Mouse (Mus musculus) lung, embryonic 16.5 days (tissue): Measurements from ENCODE around the gene Kctd19. TPM values are rescaled to one million over a fixed set of nuclear protein-coding genes. Genes with fewer than 3 reads are reported as not detected.

ENCODE experiments used
- ATAC-seq: fragments of 200-750 bp; cut with Nextera tagmentation; 2 replicates; pipeline ENCODE4 v1.8.0; 2017; ENCODE audit warnings: low read depth, mild to moderate bottlenecking, moderate library complexity
- H3K27ac ChIP-seq: fragments of 300-500 bp; sonication (generic); 2 replicates; pipeline ENCODE4 v1.5.1; 2014; ENCODE audit warnings: mild to moderate bottlenecking, control low read depth, low read length
- H3K27me3 ChIP-seq: fragments of 300-500 bp; sonication (generic); 2 replicates; pipeline ENCODE4 v1.6.1; 2014; ENCODE audit warnings: low read depth, low read length, mixed read lengths; ENCODE audit not compliant: control insufficient read depth, insufficient read depth
- H3K36me3 ChIP-seq: fragments of 300-500 bp; sonication (generic); 2 replicates; pipeline ENCODE4 v1.6.1; 2014; ENCODE audit warnings: low read length; ENCODE audit not compliant: control insufficient read depth, insufficient read depth
- H3K4me1 ChIP-seq: fragments of 300-500 bp; sonication (generic); replicated peaks from 2 replicates; pipeline ENCODE4 v1.6.1; 2014; ENCODE audit warnings: low read length, mixed read lengths; ENCODE audit not compliant: control insufficient read depth, insufficient read depth
- H3K4me2 ChIP-seq: fragments of 300-500 bp; sonication (generic); 2 replicates; pipeline ENCODE4 v1.6.1; 2014; ENCODE audit warnings: low read depth, low read length, control low read depth
- H3K4me3 ChIP-seq: fragments of 300-500 bp; sonication (generic); 2 replicates; pipeline ENCODE4 v1.5.1; 2014; ENCODE audit warnings: mild to moderate bottlenecking, low read length, control low read depth
- H3K9ac ChIP-seq: fragments of 300-500 bp; sonication (generic); 2 replicates; pipeline ENCODE4 v1.6.1; 2014; ENCODE audit warnings: low read length, control low read depth
- H3K9me3 ChIP-seq: fragments of 300-500 bp; sonication (generic); 2 replicates; pipeline ENCODE4 v1.6.1; 2016; ENCODE audit warnings: low read length; ENCODE audit not compliant: control insufficient read depth
- WGBS: fragments of 180-500 bp; shearing (Covaris S2); extraction: QIAGEN DNeasy Blood & Tissue Kit; methylation state at CpG from one replicate; pipeline ENCODE4 v1.1.7; 2014; 5-methylcytosine and 5-hydroxymethylcytosine counted together
- polyA plus RNA-seq: library from polyadenylated mRNA; unstranded; fragments of >200 nt; fragmentation: Nextera tagmentation; extraction: Ambion mirVana; gene quantifications from 2 replicates; pipeline ENCODE4 v1.2.1, GENCODE M21; 2015

Kctd19 gene
- polyA plus RNA-seq, 1 experiment from 2014 or later, result 0.13 TPM

GRCm38 (mm10) chr8:105446127-105446552 lies 32.8 kb upstream of the Kctd19 start:
- Histone ChIP-seq H3K9me3 (no peaks in the 10 kb centered on the region), H3K9ac (no peak overlapping the region), H3K27me3 (no peaks in the 10 kb centered on the region), H3K4me3 (no peak overlapping the region), H3K36me3 (no peaks in the 10 kb centered on the region), H3K4me1 (no peaks in the 10 kb centered on the region), H3K4me2 (no peak overlapping the region), H3K27ac (no peak overlapping the region)
- 44% methylated on average over 4 of the region's 4 CpGs for WGBS
- ATAC-seq, result no peak

DNA sequence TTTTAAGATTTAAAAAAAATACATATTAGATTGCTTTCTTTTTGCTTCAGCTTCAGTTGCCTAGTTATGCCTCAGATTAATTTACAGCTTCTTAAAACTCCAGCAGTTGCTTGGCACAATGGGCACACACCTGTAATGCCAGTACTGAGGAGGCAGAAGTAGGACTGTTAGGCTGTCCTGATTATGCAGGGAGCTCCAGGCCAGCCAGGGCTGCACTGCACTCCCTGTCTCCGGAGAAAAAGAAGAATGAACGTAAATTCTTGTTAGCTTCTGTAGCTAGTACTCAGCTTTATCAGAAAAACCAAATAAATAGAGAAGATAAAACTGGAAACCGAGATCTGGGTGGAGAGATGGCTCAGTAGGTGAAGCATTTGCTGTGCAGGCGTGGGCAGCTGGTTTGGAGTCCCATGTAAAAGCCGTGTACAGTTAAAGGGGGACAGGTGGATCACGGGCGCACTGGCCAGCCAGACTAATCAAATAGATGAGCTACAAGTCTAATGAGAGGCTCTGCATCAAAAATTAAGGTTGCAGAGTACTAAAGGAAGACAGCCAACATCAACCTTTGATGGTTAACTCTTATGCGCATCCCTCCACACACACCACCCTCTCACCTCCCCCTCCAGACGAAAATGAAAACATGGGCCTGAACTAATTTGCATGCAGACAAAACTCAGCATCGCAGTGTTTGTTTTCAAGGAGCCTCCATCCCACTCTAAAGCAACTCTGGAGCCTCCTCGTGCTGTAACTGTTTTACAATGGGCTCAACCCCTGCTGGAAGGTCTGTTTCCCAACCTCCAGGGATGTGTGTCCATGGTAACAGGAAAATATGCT lies 32.2 kb upstream of the Kctd19 start:
- Histone ChIP-seq H3K4me3 (no peak overlapping the region), H3K36me3 (no peaks in the 10 kb centered on the region), H3K27me3 (no peaks in the 10 kb centered on the region), H3K9me3 (no peaks in the 10 kb centered on the region), H3K4me2 (no peak overlapping the region), H3K9ac (no peak overlapping the region), H3K27ac (no peak overlapping the region), H3K4me1 (no peaks in the 10 kb centered on the region)
- no peak for ATAC-seq
- WGBS, result 35% methylated on average over 11 of the region's 11 CpGs

- WGBS, result 80% methylated on average over 5 of the region's 5 CpGs
- no peak overlapping the region for H3K4me3 ChIP-seq
- H3K27me3 ChIP-seq, result no peaks in the 10 kb centered on the region
- no peaks in the 10 kb centered on the region for H3K4me1 ChIP-seq
- no peaks in the 10 kb centered on the region for H3K9me3 ChIP-seq
- ATAC-seq, result no peak
- no peak overlapping the region for H3K4me2 ChIP-seq
- no peaks in the 10 kb centered on the region for H3K36me3 ChIP-seq
- no peak overlapping the region for H3K9ac ChIP-seq
- no peak overlapping the region for H3K27ac ChIP-seq
These were observed 29.4 kb upstream of the Kctd19 start for GRCm38 (mm10) chr8:105442661-105443060.

DNA sequence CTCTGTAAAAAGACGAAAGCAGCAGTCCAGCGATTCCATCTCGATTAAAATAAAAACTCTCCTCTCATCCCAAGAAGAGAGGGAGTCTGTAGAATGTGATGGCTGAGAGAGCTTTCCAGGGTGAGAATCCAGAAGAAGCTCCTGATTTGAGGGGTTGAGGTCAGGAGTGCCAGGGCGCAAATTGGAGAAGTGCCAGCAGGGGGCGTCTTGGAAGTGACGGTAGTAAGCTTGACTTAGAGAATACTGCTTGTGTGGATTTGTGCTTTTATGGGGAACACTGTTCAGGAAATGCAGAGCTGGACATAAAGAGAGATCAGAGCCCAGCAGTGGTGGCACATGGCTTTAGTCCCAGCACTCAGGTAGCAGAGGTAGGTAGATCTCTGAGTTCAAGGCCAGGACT lies 28.1 kb upstream of the Kctd19 start:
- Histone ChIP-seq H3K27ac (no peak overlapping the region), H3K4me2 (no peak overlapping the region), H3K9ac (no peak overlapping the region), H3K9me3 (no peaks in the 10 kb centered on the region), H3K36me3 (no peaks in the 10 kb centered on the region), H3K27me3 (no peaks in the 10 kb centered on the region), H3K4me1 (no peaks in the 10 kb centered on the region), H3K4me3 (no peak overlapping the region)
- peak; percentile 20; the same call in 1 of the 2 replicates for ATAC-seq
- 3% methylated on average over 6 of the region's 6 CpGs for WGBS

- Histone ChIP-seq H3K27ac (no peak overlapping the region), H3K4me2 (no peak overlapping the region), H3K9ac (no peak overlapping the region), H3K36me3 (no peaks in the 10 kb centered on the region), H3K27me3 (no peaks in the 10 kb centered on the region), H3K4me3 (no peak overlapping the region), H3K4me1 (no peaks in the 10 kb centered on the region), H3K9me3 (no peaks in the 10 kb centered on the region)
- ATAC-seq, result no peak
- WGBS, result 40% methylated on average over 5 of the region's 5 CpGs
These were observed 25.6 kb upstream of the Kctd19 start for GRCm38 (mm10) chr8:105438865-105439264.

DNA sequence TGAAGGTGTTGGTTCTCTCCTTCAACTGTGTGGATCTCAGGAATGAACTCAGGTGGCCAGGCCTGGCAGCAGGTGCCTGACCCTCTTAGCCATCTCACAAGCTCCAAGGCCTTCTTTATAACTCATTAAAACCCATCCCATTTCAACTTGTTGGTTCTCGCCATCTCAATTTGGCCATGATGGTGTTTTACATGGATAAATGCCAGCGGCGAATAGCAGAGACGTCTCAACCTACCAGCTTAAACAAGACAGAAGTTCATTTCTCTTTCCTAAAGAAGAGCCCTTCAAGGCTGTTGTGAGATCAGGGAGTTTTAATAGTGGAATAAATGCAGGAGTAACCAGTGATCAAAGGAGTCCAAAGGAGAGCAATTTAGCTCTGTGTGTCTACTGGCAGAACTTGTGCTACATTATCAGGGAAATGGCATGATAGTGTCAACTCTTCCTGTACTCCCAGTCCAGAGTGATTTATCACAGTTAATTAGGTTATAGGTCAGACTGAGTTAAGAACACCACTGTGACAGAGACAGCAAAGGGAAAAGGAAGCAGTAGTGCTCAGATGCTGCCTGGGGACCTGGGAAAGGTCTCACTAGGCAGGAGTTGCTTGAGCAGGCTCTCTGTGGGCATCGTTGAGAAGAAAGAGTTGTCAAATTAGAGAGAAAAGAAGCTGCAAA lies 23.9 kb upstream of the Kctd19 start:
- Histone ChIP-seq H3K27me3 (no peaks in the 10 kb centered on the region), H3K4me3 (no peak overlapping the region), H3K4me1 (peaks cover 9% of the 10 kb centered on the region; the same call in 1 of the 2 replicates), H3K4me2 (no peak overlapping the region), H3K9me3 (no peaks in the 10 kb centered on the region), H3K36me3 (no peaks in the 10 kb centered on the region), H3K27ac (no peak overlapping the region), H3K9ac (no peak overlapping the region)
- ATAC-seq, result no peak
- 75% methylated on average over 5 of the region's 5 CpGs for WGBS

GRCm38 (mm10) chr8:105436218-105436617 lies 22.9 kb upstream of the Kctd19 start:
- H3K4me3 ChIP-seq, result no peak overlapping the region
- H3K27me3 ChIP-seq, result no peaks in the 10 kb centered on the region
- no peak overlapping the region for H3K27ac ChIP-seq
- no peak for ATAC-seq
- H3K9me3 ChIP-seq, result no peaks in the 10 kb centered on the region
- 70% methylated on average over 5 of the region's 5 CpGs for WGBS
- H3K4me1 ChIP-seq, result peaks cover 9% of the 10 kb centered on the region; the same call in 1 of the 2 replicates
- no peaks in the 10 kb centered on the region for H3K36me3 ChIP-seq
- no peak overlapping the region for H3K9ac ChIP-seq
- no peak overlapping the region for H3K4me2 ChIP-seq

DNA sequence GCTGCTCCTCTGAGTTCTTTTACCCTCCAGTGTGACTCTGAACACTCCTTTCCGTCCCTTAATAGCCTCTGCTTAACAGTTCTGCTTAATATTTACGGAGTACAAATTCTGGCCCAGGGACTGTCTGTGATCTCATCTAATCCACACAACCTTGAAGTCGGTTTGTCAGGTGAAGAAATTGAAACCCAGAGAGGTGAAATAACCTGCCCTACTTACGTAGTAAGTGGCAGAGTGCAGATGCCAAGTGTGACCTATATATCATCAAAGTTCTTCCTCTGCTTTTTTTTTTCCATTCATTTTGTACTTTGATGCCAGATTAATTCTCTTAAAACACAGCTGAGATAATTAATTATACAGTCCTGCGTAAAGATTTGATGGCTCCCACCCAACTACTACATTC lies 20.8 kb upstream of the Kctd19 start:
- no peaks in the 10 kb centered on the region for H3K9me3 ChIP-seq
- H3K4me3 ChIP-seq, result no peak overlapping the region
- H3K4me2 ChIP-seq, result no peak overlapping the region
- no peaks in the 10 kb centered on the region for H3K36me3 ChIP-seq
- ATAC-seq, result no peak
- H3K4me1 ChIP-seq, result peaks cover 9% of the 10 kb centered on the region; the same call in 1 of the 2 replicates
- H3K27me3 ChIP-seq, result no peaks in the 10 kb centered on the region
- WGBS, result 51% methylated on average over 5 of the region's 5 CpGs
- no peak overlapping the region for H3K9ac ChIP-seq
- H3K27ac ChIP-seq, result no peak overlapping the region

DNA sequence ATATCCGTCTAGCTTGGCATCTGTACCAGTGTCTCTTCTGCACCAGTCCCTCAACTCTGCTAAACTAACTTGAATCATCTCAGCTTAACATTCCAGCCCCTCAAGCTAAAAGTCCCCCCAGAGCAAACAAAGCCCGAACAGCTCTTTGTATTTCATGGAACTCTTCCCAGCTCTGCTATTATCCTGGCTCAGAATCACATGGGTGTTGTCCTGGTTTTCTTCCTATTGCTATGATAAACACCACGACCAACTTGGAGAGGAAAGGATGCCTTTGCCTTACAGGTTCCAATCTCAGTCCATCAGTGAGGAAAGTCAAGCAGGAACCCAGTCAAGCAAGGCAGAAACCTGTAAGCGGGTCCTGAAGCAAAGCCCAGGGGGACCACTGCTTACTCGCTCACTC lies 20.2 kb upstream of the Kctd19 start:
- Histone ChIP-seq H3K27ac (no peak overlapping the region), H3K4me2 (no peak overlapping the region), H3K4me3 (no peak overlapping the region), H3K27me3 (no peaks in the 10 kb centered on the region), H3K9me3 (no peaks in the 10 kb centered on the region), H3K4me1 (peaks cover 9% of the 10 kb centered on the region; the same call in 1 of the 2 replicates), H3K9ac (no peak overlapping the region), H3K36me3 (no peaks in the 10 kb centered on the region)
- WGBS, result 44% methylated on average over 5 of the region's 5 CpGs
- no peak for ATAC-seq
